Mouse (Mus musculus) midbrain, embryonic 14.5 days (tissue): Measurements from ENCODE around the gene Cntrob. TPM values are rescaled to one million over a fixed set of nuclear protein-coding genes. Genes with fewer than 3 reads are reported as not detected.

Experiments used
- ATAC-seq: fragments of 200-750 bp; cut with Nextera tagmentation; 2 replicates; pipeline ENCODE4 v1.8.0; 2017; ENCODE audit warnings: moderate number of reproducible peaks, moderate library complexity; ENCODE audit not compliant: low FRiP score, low TSS enrichment
- DNase-seq: peaks from one replicate; pipeline ENCODE4 v3.0.0-alpha.2; 2015
- H3K27ac ChIP-seq: fragments of 300-500 bp; sonication (generic); replicated peaks from 2 replicates; pipeline ENCODE4 v1.5.1; 2014; ENCODE audit warnings: mild to moderate bottlenecking, low read depth, low read length, moderate library complexity
- H3K27me3 ChIP-seq: fragments of 300-500 bp; sonication (generic); 2 replicates; pipeline ENCODE4 v1.6.1; 2014; ENCODE audit warnings: low read length, control low read depth, mixed read lengths; ENCODE audit not compliant: control insufficient read depth, insufficient read depth
- H3K36me3 ChIP-seq: fragments of 300-500 bp; sonication (generic); 2 replicates; pipeline ENCODE4 v1.6.1; 2014; ENCODE audit warnings: low read length, control low read depth; ENCODE audit not compliant: control insufficient read depth, insufficient read depth
- H3K4me1 ChIP-seq: fragments of 300-500 bp; sonication (generic); 2 replicates; pipeline ENCODE4 v1.6.1; 2014; ENCODE audit warnings: mild to moderate bottlenecking, antibody characterized with exemption, low read length, control low read depth; ENCODE audit not compliant: control insufficient read depth, insufficient read depth
- H3K4me2 ChIP-seq: fragments of 300-500 bp; sonication (generic); 2 replicates; pipeline ENCODE4 v1.6.1; 2014; ENCODE audit warnings: mild to moderate bottlenecking, low read length, moderate library complexity
- H3K4me3 ChIP-seq: fragments of 300-500 bp; sonication (generic); replicated peaks from 2 replicates; pipeline ENCODE4 v1.5.1; 2014; ENCODE audit warnings: low read depth, low read length
- H3K9ac ChIP-seq: fragments of 300-500 bp; sonication (generic); replicated peaks from 2 replicates; pipeline ENCODE4 v1.6.1; 2014; ENCODE audit warnings: mild to moderate bottlenecking, low read length, moderate library complexity
- H3K9me3 ChIP-seq: fragments of 300-500 bp; sonication (generic); 2 replicates; pipeline ENCODE4 v1.6.1; 2016; ENCODE audit warnings: low read length, control low read depth, mixed read lengths; ENCODE audit not compliant: control insufficient read depth
- WGBS: fragments of 180-500 bp; shearing (Covaris S2); extraction: QIAGEN DNeasy Blood & Tissue Kit; methylation state at CpG from one replicate; pipeline ENCODE4 v1.1.7; 2014; 5-methylcytosine and 5-hydroxymethylcytosine counted together
- polyA plus RNA-seq: library from polyadenylated mRNA; unstranded; fragments of >200 nt; fragmentation: Nextera tagmentation; extraction: Ambion mirVana; gene quantifications from 2 replicates; pipeline ENCODE4 v1.2.1, GENCODE M21; 2014

The Cntrob gene
- polyA plus RNA-seq, 1 experiment from 2014 or later: 14.9 TPM

DNA sequence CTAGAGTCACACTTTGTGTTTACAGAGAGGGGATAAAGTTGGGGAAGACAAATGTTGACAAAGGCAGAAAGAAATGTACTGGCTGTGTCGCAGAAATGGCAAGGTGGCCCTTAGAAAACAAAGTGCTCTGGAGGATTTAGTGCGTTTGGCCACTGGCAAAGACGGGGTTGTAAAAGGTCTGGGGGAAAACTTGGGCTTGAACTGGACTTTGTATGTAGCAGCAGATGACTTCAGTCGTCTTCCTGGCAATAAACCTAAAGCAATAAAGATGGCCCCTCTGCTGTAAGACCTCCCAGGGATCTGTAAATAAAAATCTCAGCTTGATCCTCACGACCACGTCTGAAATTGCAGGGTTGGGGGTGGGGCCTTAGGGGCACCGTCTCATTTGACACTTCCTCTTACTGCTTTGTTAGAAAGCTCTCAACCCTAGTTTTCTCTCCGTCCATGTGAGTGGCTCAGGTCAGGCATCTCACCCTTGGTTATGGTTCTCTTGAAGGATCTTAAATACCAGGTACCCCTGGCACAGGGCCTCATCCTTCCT lies 9.2 kb upstream of the Cntrob start:
- Histone ChIP-seq H3K27me3 (0 out of 2 replicates have a peak, but pooled peaks cover 3% of the 10 kb centered on the region), H3K9ac (peak overlapping the region; percentile 38; the same call in 1 of the 2 replicates), H3K9me3 (no peaks in the 10 kb centered on the region), H3K36me3 (no peaks in the 10 kb centered on the region), H3K4me2 (peak overlapping the region; percentile 53), H3K4me1 (peaks cover 14% of the 10 kb centered on the region; the same call in 1 of the 2 replicates), H3K4me3 (peak overlapping the region; percentile 36), H3K27ac (peak overlapping the region; percentile 84)
- ATAC-seq (no peak), DNase-seq (no peak)
- WGBS: 38% methylated on average over 8 of the region's 8 CpGs

DNA sequence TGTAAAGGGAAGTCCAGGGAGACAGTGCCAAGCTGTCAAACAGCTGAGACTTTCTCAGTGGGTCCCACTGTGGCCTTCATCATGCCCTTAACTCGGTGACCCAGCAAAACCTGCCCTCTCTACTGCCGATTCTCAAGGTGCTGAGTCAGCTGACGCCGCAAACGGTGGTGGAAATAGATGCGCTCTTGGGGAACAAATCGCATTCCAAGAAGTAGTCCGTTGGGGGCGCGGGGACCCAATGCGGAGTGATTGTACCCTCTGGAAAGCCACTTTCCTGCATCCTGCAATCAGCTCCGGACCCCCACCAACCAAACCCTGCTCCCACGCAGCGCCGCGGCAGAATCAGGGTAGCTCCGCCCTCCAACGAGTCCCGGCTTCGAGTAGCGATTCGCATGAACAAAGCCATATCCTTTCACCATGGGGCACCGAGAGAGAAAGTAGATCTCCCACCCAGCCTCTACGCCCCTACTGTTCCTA lies 8.4 kb upstream of the Cntrob start:
- WGBS: 1% methylated on average over 24 of the region's 24 CpGs

DNA sequence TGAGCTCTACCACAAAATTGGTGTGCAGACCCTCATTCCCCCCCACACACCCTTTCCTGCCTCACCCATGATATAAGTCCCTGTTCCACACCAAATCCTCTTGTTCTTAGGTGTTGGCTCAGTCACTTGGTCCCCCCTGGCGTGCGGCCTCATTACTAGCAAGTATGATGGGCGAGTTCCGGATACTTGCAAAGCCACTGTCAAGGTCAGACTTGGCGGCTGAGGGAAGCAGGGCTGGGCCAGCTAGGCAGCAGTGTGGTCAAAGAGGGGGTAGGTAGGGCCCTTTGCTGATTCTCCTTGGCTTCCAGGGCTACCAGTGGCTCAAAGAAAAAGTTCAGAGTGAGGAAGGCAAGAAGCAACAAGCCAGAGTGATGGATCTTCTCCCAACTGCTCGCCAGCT lies 7.6 kb upstream of the Cntrob start:
- peak overlapping the region; percentile 53 for H3K4me2 ChIP-seq
- peaks cover 20% of the 10 kb centered on the region for H3K4me1 ChIP-seq
- H3K36me3 ChIP-seq: no peaks in the 10 kb centered on the region
- no peaks in the 10 kb centered on the region for H3K9me3 ChIP-seq
- H3K4me3 ChIP-seq: no peak overlapping the region
- DNase-seq: no peak
- peaks cover 12% of the 10 kb centered on the region for H3K27me3 ChIP-seq
- 95% methylated on average over 6 of the region's 6 CpGs for WGBS
- H3K9ac ChIP-seq: no peak overlapping the region
- ATAC-seq: no peak
- H3K27ac ChIP-seq: no peak overlapping the region

More for the DNA sequence above, 8.4 kb upstream of the Cntrob start:
- H3K9me3 ChIP-seq: no peaks in the 10 kb centered on the region
- ATAC-seq (peak; percentile 71; the same call in 1 of the 2 replicates), DNase-seq (peak; percentile 93)
- peak overlapping the region; percentile 38 for H3K9ac ChIP-seq
- H3K27ac ChIP-seq: peak overlapping the region; percentile 84
- peaks cover 15% of the 10 kb centered on the region; the same call in 1 of the 2 replicates for H3K4me1 ChIP-seq
- no peaks in the 10 kb centered on the region for H3K36me3 ChIP-seq
- H3K4me3 ChIP-seq: peak overlapping the region; percentile 36
- peaks cover 10% of the 10 kb centered on the region for H3K27me3 ChIP-seq
- peak overlapping the region; percentile 53 for H3K4me2 ChIP-seq

DNA sequence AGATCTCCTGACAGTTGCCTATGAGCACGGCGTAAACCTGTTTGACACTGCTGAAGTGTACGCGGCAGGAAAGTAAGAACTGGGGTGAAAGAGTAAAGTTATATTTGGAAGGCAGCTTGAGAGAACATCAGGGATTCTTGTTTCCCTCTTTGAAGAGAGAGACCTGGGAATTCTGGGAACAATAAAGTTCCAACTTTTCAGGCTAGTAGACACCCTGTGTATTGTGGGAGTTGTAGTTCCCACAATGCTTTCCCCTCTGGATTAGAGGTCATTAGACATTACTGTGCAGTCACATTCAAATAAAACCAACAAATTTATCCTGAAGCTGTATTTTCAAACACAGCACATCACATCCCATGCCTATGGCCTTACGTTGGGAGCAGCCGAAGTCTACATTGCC lies 4.9 kb upstream of the Cntrob start:
- H3K9me3 ChIP-seq: no peaks in the 10 kb centered on the region
- no peak overlapping the region for H3K9ac ChIP-seq
- peak; percentile 11 for DNase-seq
- no peak overlapping the region for H3K4me2 ChIP-seq
- H3K27ac ChIP-seq: no peak overlapping the region
- H3K4me1 ChIP-seq: peaks cover 28% of the 10 kb centered on the region
- 91% methylated on average over 6 of the region's 6 CpGs for WGBS
- H3K4me3 ChIP-seq: no peak overlapping the region
- no peaks in the 10 kb centered on the region for H3K36me3 ChIP-seq
- H3K27me3 ChIP-seq: peaks cover 12% of the 10 kb centered on the region
- no peak for ATAC-seq

DNA sequence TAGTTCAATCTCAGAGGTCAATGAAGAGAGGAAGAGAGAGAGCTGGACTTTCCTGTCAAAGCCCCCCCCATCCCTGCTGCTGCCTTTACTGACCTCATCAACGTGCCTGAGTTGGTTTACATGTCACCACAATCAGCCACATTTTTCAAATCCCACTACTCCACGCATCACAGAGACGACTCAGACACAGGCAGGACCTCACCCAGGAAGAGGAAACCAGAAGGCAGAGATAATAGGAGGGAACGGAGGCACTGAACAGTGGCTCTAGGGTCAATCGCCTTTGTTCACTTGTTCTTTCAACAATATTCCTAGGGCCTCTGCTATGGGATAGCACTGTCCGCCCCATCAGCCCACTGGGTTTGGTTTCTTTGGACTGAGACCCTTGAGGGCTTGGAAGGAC lies 4.1 kb upstream of the Cntrob start:
- no peak overlapping the region for H3K4me3 ChIP-seq
- H3K9ac ChIP-seq: no peak overlapping the region
- no peaks in the 10 kb centered on the region for H3K36me3 ChIP-seq
- no peaks in the 10 kb centered on the region for H3K9me3 ChIP-seq
- no peak for DNase-seq
- peaks cover 12% of the 10 kb centered on the region for H3K27me3 ChIP-seq
- WGBS: 64% methylated on average over 6 of the region's 6 CpGs
- H3K4me2 ChIP-seq: peak overlapping the region; percentile 7; the same call in 1 of the 2 replicates
- ATAC-seq: no peak
- no peak overlapping the region for H3K27ac ChIP-seq
- peaks cover 30% of the 10 kb centered on the region for H3K4me1 ChIP-seq

DNA sequence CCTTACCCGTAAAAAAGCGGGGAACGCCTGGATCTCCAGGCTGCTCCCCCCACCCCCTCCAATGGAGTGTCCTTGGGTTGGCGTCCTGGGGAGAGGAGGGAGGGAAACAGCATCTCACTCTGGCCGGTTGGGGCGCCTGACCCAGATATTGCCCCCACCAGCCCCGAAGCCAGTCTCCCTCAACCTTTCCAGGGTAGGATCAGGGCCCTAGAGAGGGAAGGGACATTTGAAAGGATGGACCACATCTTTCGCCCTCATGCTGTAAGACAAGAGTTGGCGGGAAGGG lies 3.5 kb upstream of the Cntrob start:
- DNase-seq (no peak), ATAC-seq (no peak)
- H3K36me3 ChIP-seq: no peaks in the 10 kb centered on the region
- H3K27ac ChIP-seq: no peak overlapping the region
- no peak overlapping the region for H3K9ac ChIP-seq
- H3K4me2 ChIP-seq: peak overlapping the region; percentile 90
- H3K4me1 ChIP-seq: peaks cover 31% of the 10 kb centered on the region
- H3K9me3 ChIP-seq: no peaks in the 10 kb centered on the region
- 15% methylated on average over 9 of the region's 9 CpGs for WGBS
- H3K27me3 ChIP-seq: peaks cover 12% of the 10 kb centered on the region
- H3K4me3 ChIP-seq: peak overlapping the region; percentile 49; the same call in 1 of the 2 replicates

DNA sequence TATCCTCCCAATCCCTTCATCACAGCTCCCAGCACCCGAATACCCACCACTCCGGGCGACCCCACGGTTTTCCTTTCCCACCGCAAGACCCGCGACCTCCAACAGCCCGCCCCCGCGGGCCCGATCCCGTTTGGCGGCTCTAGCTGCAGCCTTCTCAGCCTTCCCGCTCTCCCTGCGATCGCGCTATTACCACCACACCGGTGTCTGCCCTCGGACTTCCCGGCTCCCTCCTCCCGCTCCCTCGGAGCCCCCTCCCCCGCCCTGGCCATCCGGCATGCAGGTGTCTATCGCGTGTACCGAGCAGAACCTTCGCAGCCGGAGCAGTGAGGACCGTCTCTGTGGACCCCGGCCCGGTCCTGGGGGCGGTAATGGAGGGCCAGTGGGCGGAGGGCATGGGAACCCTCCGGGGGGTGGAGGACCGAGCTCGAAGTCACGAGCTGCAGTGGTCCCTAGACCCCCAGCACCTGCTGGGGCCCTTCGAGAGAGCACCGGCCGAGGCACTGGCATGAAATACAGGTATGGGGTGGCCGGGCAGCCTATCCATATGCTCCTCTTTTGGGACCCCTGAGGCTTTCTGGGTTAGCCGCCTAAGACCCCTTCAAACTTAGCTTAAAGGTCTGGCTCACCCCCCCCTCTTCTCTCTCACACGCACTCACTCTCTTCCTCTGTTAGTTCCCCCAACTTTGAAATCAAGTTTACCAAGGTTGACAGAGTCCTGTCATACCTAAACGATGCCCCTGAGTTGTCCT lies 3.0 kb upstream of the Cntrob start:
- DNase-seq: no peak
- Histone ChIP-seq H3K27me3 (peaks cover 12% of the 10 kb centered on the region), H3K9me3 (no peaks in the 10 kb centered on the region), H3K27ac (no peak overlapping the region), H3K36me3 (no peaks in the 10 kb centered on the region), H3K4me3 (peak overlapping the region; percentile 49), H3K4me2 (peak overlapping the region; percentile 90), H3K4me1 (peaks cover 31% of the 10 kb centered on the region), H3K9ac (peak overlapping the region; percentile 64)
- ATAC-seq: no peak
- WGBS: 1% methylated on average over 45 of the region's 45 CpGs

DNA sequence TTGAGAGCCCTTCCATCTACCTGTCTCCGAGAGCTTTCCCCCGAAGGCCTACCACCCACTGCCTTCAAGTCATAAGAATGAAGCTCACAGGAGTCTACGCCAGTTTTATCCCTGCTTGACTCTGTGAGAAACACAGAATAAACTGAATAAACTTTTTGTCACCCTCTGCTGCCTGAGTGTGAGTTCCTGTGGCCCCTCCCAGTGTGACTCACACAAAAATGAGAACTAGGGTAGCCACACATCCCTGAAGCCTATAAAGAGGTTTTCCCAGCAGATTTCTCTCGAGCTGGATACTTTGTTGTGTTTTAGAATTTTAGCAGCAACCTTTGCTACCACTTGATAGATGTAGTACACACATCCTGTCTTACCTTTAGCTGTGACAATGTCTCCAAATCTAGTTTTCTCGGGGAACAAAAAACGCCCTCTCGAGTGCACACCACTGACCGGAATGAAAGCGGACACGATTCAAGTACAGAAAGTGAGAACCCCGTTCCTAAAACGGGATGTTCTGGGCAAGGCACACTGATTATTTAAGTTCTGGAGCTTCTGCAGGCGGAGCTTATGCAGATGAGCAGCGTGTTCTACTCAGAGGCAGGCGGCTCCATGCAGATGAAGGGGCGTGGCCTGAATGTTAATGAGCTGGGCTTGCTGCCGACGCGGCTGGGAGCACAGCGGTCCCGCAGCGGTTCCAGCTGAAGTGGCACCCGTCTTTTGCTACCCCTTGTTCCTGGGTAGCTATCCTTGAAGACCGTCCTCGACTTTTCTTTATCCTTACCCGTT lies 2.2 kb upstream of the Cntrob start, which contains the start of gene Kcnab3:
TSS of gene Kcnab3 (plus strand) at position 631 of the 780 bp plus-strand sequence.
- Histone ChIP-seq H3K27ac (no peak within 1 kb of the TSS), H3K4me3 (peak within 1 kb of the TSS; percentile 49), H3K9ac (peak within 1 kb of the TSS; percentile 64), H3K27me3 (peaks cover 12% of the 10 kb centered on the region), H3K9me3 (no peaks in the 10 kb centered on the region), H3K36me3 (0 out of 2 replicates have a peak, but pooled peaks cover 3% of the 10 kb centered on the region), H3K4me1 (peaks cover 26% of the 10 kb centered on the region), H3K4me2 (peak within 1 kb of the TSS; percentile 90)
- 12% methylated on average over 26 of the region's 26 CpGs for WGBS
- DNase-seq: peak; percentile 93
- ATAC-seq: peak; percentile 77; the same call in 1 of the 2 replicates
